Mouse (Mus musculus): ENCODE results near the gene Sdk1. TPM values are rescaled to one million over a fixed set of nuclear protein-coding genes. Genes with fewer than 3 reads are reported as not detected.

The Sdk1 gene
- polyA plus RNA-seq, 1 experiment from 2014 or later: 0.10 TPM

DNA sequence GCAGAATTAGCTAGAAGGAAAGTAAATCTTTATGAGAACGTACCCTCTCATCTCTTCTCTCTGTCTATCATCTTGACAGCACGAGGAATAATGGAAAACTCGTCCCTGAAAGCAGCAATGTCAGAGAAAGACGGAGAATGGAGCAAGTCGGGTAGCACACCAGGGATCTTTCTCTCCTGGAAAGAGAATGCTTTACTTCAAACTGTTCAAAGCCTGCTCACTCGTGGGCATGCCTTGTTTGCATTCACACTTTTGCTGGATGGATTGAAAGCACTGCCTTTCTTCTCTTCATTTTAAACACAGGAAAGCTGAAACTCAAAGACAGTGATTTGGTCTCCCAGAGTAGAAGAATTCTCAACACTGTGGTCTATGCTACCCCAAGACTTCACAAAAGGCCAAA is 1020.8 kb downstream of the Sdk1 start:
- H3K4me1 ChIP-seq (replicated peaks): no peaks in the 10 kb centered on the region
- H3K9me3 ChIP-seq (replicated peaks): no peaks in the 10 kb centered on the region
- H3K27me3 ChIP-seq: no peaks in the 10 kb centered on the region
- no peak overlapping the region for H3K27ac ChIP-seq
- no peaks in the 10 kb centered on the region for H3K36me3 ChIP-seq
- H3K4me2 ChIP-seq: no peak overlapping the region
- DNase-seq (no peak), ATAC-seq (ENCODE audit: low read depth) (no peak)
- WGBS (ENCODE audit: insufficient replicate concordance): 41% methylated on average over 6 of the region's 6 CpGs
- no peak overlapping the region for H3K4me3 ChIP-seq (replicated peaks)
- H3K9ac ChIP-seq: no peak overlapping the region

Other genes starting within 250 kb of the Sdk1 start
- 0.14 and 0.23 TPM in 2 replicates for gene Card11, start 240.9 kb upstream of the Sdk1 start, polyA plus RNA-seq (2015; fragmentation: Nextera tagmentation; extraction: Ambion mirVana)

All from liver, embryonic 13.5 days (tissue).